Mouse (Mus musculus) gastrocnemius, adult 8-10 months (tissue): ENCODE measurements around the gene Zfp384. TPM values are rescaled to one million over a fixed set of nuclear protein-coding genes. Genes with fewer than 3 reads are reported as not detected.

ENCODE experiments used
- DNase-seq, 2 experiments: peaks; one replicate each; pipeline ENCODE4 v3.0.0; 2022; ENCODE audit warnings: low spot score in 2 of 2
- total RNA-seq, 4 experiments: library from RNA; stranded (reverse); gene quantifications; 2 replicates each; pipeline ENCODE4 v1.2.4; 2022

The Zfp384 gene
- 10 to 100 TPM; 24.3 to 29.7 (median 27.4) TPM for total RNA-seq

GRCm38 (mm10) chr6:125009129-125009180, at the start of gene Zfp384:
TSS of gene Zfp384 (plus strand) at chr6:125009145.
- no peak for DNase-seq

DNA sequence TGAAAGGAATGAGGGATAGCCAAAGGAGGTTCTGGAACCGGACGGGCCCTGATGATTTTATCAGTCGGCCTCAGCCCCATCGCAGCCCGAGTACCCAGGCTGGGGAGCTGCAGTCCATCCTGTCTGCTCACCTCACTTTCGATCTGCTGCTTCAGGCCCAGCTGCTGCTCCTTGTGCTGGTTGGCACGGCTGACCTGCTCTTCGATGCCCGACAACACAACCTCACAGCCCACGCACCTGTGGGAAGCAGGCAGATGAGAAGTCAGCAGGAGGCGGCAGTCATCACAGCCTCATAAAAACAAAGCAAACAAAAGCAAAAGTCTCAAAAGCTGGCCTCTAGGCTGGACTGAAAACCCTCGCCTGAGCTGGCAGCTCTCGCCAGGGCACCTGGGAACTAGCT, 49.0 kb upstream of the Zfp384 start:
- no peak for DNase-seq

- no peak for DNase-seq
Measured at GRCm38 (mm10) chr6:124961021-124961420, 47.9 kb upstream of the Zfp384 start.

GRCm38 (mm10) chr6:124964638-124965037, 44.3 kb upstream of the Zfp384 start:
- DNase-seq, result peak in 1 of 2 experiments; percentile 5

DNA sequence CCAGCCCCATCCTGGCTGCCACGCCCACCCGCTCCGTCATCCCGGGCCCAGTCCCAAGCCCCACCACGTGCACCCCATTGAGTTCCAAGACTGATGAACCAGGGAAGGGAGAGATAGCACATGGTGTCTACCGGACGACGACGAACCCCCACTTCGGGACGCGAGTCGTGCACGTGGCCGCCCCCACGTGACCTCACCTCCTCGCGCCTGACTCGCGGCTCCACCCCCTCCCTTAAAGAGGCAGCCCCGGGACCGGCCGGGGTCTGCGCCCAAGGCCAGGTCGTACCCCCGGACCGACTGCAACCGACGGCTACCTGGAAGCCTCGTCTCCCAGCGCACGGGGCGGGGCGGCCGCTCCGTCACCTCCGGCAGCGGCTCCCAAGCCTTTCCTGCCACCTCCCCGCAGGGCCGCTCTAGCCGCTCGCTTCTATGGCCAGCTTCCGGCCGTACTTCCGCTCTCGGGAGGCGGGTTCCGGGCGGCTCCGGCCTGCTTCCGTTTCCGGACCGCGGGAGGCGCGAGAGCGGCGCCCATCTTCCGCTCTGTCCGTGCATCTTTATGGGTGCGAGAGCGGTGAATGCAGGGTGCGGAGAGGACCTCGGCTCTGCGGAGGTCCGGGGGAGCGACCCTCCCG, 43.7 kb upstream of the Zfp384 start, which contains the start of gene Cops7a:
Gene Cops7a (minus strand): TSS at position 451 of the 632 bp plus-strand sequence.
- DNase-seq, result peak; percentile 91 to 93

DNA sequence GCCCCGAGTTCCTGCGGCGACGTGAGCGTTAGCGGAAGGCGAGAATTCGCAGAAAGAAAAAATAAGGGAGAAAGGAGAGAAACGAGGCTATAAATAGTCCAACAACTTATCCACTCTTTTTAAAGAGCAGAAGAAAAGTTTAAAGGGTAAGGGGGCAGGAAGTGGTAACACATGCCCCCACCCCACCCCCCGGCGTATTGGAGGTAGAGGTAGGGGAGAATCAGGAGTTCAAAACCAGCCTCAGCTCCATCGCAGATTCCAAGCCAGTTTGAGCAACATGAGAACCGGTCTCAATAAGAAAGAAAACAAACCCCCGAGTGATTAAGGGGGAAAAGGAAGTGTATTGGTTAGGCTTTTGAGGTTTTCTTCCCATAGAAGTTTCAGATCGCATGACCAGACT, 43.2 kb upstream of the Zfp384 start:
- no peak for DNase-seq

- no peak for DNase-seq
Measured at GRCm38 (mm10) chr6:124966466-124967118, 42.4 kb upstream of the Zfp384 start.

DNA sequence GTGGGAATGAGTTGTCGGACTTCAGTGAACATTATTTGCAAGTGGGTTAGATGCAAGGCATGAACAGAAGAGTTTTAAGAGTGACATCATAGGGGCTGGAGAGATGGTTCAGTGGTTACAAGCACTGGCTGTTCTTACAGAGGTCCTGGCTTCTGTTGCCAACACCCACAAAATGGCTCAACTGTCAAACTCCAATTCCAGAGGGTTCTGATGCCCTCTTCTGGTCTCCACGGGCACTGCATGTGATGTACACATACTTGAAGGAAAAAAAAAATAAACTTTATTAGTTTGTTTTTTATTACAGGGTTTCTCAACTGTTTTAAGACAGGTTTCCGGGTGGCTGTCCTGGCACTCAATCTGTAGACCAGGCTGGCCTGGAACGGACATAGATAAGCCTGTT, 41.2 kb upstream of the Zfp384 start:
- peak; percentile 7 to 15 for DNase-seq

GRCm38 (mm10) chr6:124992241-124992640, 16.7 kb upstream of the Zfp384 start:
- DNase-seq, result no peak

DNA sequence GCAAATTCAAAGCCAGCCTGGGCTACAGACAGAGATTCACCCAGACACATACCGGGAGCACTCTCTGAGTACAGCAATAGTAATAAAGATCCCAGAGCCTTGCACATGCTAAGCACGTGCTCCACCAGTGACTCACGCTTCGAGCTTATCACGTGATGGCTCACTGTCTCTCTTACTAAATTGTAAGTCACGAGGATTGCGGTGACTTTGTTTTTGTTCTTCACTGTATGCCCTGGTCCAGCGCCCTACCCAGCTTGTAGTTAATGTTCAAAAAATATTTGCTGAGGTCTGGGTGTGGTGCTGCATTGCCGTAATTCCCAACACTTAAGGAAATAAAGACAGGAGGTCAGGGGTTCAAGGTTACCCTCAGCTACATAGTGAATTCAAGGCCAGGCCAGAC, 15.6 kb upstream of the Zfp384 start:
- DNase-seq, result no peak

- DNase-seq, result no peak
Measured at GRCm38 (mm10) chr6:124993876-124994275, 15.1 kb upstream of the Zfp384 start.

DNA sequence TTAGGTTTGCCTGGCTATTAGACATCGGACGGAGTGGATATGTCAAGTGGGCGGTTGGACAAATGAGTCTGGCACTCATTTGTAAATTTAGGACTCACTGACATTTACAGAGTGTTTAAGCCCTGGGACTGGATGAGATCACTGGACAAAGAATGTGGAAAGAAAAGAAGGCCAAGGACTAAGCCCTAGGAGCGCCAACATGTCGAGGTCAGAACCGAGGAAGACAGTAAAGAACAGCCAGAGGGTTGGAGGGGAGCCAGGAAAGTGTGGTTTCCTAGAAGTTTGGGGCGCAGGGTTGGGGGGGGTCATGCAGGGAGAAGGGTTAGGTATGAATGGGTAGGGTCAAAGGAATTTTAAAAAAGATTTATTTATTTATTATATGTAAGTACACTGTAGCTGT, 13.7 kb upstream of the Zfp384 start:
- DNase-seq, result no peak

- DNase-seq, result no peak
Measured at GRCm38 (mm10) chr6:124995831-124996403, 13.0 kb upstream of the Zfp384 start.

DNA sequence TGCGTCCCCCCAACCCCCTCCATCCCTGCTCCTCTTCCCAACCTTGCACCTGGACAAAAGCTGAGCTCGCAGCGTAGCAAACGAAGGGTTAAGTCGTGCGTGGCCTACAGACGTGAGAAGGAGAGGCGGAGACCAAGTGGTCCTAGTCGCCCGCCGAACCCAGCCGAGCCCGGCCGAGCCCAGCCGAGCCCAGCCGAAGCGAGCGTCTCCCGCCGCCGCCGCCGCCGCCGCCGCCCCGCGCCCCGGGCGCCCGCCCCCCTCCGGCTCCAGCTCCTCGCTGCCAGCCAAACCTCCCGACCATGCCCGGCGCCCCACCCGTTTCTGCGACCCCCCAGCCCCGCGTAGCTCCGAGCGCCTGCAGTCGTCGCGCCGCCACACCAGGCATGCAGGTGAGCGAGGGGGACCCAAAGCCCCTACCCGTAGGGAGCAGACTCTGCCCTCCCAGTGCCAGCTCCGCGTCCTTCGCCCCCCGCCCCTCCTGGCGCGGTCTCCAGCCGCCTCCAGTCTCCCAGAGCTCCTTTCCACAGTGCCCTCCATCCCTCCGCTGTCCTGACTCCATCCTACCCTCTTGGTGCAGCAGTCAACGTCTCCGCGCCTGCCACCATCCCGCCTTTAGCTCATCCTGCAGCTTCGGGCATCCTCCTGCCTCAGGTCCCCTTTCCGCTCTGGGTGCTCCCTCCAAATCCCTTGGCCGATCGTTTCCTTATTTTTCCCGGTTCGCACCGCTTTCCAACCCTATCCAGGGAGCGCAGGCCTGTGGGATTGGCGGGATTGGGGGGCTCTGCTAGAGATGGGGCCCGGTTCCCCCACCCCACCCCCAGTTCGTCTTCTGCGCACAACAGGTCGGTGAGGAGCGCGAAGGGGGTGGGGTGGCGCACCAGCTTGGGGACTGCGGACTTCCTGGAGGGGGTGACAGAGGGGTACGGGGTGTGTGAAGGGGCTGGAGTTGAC, 12.1 kb upstream of the Zfp384 start, which contains the start of gene Pianp:
Gene Pianp (plus strand): TSS at position 144 of the 951 bp plus-strand sequence.
- peak in 1 of 2 experiments; percentile 17 for DNase-seq

DNA sequence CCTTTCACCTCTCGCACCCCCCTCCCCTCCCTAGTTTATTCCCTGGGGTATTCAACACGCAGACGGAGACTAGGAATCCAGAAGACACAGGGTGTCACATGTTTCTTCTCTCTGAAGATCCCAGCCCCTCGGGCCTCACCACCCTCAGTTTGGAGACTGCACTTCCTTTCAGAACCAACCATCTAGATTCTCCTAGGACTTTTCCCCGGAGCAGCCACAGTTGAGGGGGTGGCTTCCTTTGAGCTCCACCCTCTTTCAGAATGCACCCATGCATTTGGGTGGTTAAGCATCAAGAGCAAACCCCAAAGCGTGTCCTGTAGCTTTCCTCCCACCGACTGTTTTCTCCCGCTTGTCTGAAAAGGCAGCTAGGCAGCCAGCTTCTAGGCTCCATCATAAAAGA, 10.9 kb upstream of the Zfp384 start:
- no peak for DNase-seq

DNA sequence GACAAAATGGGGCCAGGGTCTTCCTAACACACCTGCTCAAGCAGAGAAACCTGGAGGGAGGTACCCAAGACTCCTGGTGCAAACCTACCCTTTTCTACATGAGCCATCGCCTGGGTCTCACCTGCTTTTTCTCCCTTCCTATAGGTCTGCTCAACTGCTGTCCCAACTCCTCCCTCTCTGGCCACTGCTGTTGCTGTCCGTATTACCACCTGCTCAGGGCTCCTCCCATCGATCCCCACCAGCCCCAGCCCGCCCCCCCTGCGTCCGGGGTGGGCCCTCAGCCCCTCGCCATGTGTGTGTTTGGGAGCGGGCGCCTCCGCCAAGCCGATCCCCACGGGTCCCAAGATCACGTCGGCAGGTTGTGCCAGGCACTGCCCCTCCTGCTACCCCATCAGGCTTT, 9.9 kb upstream of the Zfp384 start:
- no peak for DNase-seq

- DNase-seq, result no peak
Measured at GRCm38 (mm10) chr6:124999546-124999945, 9.4 kb upstream of the Zfp384 start.

DNA sequence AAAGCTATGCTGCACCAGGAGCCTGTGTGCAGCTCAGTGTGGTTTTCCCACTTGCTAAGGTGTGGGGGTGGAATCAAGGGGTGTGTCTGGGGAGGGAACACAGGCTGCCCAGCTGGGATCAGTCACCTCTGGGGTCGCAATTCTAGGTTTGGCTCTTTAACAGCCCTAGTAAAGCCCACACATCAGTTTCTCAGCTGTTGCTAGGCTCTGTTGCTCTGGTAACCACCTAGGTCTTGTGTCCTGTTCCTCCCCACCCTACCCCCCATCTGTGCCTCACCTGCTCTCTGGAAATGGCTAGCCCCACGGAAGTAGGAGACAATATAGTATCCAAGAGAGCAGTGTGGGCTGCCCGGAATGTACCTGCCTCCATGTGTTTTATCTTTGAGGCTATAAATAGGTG, 5.2 kb upstream of the Zfp384 start:
- no peak for DNase-seq

DNA sequence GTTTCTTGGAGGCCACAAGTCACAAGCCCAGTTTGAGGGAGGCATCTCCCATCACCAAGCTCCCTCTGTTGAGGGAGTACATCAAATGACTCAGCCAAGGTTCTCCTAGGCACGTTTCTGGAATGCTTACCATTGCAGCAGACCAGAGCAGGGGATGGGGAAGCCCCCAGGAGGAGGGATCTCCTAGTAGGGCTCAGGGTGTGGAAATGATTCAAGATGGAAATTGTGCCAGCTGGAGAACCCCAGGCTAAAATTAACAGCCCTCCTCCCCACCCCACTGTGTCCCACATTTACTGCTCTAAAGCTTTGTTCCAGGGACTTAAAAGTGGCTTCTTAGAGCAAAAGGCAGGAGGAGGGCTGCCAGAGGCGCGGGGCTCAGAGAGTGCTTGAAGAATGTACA, 3.9 kb upstream of the Zfp384 start:
- no peak for DNase-seq

DNA sequence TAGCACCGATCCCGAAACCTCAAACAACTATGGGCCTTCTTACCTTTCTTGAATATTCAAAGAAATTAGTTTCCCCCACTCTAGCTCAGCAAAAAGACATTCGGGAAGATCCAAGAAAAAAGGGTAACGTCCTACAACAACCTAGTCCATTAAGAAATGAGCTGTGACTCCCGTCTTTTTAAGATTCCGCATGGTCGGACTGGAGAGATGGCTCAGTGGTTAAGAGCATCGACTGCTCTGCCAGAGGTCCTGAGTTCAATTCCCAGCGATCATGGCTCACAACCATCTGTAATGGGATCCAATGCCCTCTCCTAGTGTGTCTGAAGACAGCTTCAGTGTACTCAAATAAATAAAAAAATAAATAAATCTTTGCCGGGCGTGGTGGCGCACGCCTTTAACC, 885 bp upstream of the Zfp384 start:
- DNase-seq, result no peak

- peak; percentile 96 to 97 for DNase-seq
Measured at GRCm38 (mm10) chr6:125008586-125009128, 288 bp upstream of the Zfp384 start.
